Mouse (Mus musculus) brain, adult 2 months (tissue): ENCODE data around the gene Poc1b.
A peak's percentile ranks its signal among the peaks of the same experiment; 100 is the strongest.
"Not testable (repeated sequence)": the region's sequence is repeated elsewhere in the genome, so short reads cannot be mapped to it uniquely, and the experiment has no call there.

ENCODE experiments used
- DNase-seq: peaks from one replicate; pipeline ENCODE4 v3.0.0; 2011; ENCODE audit warnings: low read depth, low spot score

Poc1b gene

GRCm38 (mm10) chr10:99190798-99191197 is 84.0 kb downstream of the Poc1b start:
- DNase-seq = peak; percentile 53

- no peak for DNase-seq
These were observed 87.7 kb downstream of the Poc1b start for GRCm38 (mm10) chr10:99194451-99195055.

DNA sequence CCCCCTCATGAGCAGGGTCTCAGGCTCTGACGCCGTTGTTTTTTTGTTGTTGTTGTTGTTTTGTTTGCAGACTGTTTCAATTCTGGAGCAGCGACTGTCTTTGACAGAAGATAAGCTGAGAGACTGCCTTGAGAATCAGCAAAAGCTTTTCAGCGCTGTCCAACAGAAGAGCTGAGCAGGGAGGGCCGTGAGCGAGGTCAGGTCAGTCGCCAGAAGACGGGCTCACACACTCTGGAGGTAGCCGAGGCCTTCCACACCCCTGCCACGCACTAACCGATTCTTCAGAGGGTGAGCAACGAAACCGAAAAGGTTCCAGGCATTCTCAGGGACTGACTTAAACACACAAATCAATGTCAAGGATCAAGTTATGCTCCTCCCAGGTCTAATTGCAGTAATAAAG is 89.7 kb downstream of the Poc1b start:
- no peak for DNase-seq

DNA sequence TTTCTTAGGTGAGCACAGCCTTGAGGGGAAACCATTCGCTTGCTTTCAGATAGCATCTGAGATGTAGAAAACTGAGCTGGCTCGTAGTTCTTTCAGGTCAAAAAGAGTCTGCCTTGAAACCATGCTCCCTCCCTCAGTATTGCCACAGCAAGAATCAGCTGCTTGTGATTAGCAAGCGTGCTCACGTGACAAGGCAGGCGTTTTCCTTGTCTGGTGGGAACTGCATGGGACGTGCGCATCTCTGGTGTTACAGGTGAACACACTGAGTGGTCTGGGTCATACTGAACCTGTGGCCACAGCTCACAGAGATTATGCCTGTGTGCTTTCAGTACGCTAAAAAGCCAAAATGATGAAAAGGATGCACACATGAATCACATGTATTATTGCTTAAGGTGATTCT is 90.3 kb downstream of the Poc1b start:
- DNase-seq = no peak

GRCm38 (mm10) chr10:99197607-99198305 is 90.9 kb downstream of the Poc1b start:
- DNase-seq = no peak

- no peak for DNase-seq
These were observed 92.1 kb downstream of the Poc1b start for GRCm38 (mm10) chr10:99198946-99199345.

GRCm38 (mm10) chr10:99200944-99201343 is 94.1 kb downstream of the Poc1b start:
- DNase-seq = no peak

DNA sequence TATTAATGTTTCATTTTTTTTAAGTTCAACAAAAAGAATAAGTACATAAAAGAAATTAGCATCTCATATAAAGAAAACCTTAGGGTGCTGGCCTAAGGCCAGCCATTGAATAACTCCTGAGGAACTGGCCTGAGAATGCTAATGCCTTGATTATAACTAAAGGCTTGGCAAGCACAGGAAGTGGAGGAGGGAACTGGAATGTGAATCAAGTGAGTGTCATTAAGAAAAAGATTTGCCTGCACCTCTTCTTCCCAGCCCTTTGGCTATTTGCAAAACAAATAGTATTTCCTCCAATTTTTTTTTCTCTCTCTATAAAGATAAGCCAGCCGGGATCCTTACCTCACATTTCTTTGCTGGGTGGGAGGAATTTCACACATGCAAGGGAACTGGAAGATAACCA is 95.0 kb downstream of the Poc1b start:
- DNase-seq = no peak

DNA sequence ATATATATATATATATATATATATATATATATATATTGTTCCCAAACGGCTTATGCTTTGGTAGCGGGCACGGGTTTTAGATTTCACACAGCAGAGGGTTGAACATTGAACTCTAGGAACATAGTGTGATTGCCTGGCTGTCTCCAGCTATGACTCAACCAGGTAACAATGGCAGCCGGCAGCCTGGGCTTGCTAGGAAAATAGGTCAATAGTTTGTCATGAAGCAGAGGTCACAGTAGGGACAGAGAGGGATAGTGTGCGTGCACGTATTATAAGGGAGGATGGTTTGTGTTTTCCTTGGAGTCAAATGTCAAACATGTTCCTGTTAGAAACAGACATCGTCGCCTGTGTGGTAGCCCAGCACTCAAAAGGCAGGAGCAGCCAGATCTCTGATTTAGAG is 95.5 kb downstream of the Poc1b start:
- no peak for DNase-seq

DNA sequence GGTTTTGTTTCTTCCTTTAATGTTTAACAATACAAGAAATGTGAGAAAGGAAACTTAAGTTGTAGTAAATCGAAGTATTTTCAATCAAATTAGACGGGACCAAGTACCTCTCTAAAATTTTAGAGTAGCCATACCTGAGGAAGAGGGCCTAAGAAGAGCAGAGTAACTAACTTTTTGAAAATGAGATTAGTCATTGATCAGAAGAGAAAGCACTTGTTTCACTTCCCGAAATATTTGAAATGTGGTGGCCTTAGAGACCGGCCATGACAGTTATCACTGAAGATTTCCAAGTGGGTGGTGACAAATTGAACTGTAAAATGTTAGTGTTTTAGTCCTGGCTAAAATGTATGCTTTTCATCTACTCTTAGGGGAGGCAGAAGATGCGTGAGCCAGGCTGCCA is 96.3 kb downstream of the Poc1b start:
- no peak for DNase-seq

DNA sequence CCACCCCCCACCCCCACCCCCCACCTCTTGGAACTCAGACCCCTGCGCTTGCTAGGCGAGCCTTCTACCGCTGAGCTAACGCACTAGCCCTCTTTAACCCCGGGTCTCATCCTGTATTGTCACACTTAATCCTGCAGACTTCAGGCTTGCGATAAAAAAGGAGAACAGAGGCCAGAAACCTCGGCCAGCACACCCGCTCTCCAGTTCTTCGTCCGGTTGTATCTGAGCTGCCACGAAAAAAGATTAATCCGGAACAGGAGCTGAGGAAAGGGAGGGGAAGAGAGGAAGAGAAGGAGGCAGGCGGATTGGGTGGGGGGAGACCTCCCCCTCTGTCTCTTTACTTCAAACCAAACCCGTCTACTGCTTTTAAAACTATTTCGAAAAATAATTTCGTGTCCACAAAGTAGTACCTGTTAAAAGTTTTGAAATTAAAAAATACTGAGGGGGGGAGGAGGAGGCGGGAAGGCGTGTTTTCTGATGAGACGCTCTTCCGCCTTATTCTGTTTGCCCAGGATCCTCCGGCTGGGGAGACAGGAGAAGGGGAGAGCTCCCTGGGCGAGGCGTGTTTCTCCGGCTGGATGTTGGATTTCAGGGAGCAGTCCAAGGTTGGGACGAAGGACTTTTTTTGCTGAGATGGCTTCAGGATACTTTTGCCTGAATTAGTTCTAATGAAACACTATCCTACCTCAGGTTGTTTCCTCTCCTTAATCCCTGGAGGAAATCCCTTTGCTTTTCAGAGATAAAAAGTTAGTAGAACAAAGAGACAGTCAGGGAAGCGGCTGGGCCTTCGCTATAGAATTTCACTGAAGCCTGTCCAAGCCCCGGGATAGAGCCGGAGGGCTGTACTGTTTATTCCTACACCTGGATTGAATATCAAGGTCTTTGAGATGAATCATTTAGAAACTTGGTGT is 97.0 kb downstream of the Poc1b start:
- DNase-seq = no peak

GRCm38 (mm10) chr10:99204553-99204952 is 97.7 kb downstream of the Poc1b start:
- no peak for DNase-seq

GRCm38 (mm10) chr10:99207121-99207520 is 100.3 kb downstream of the Poc1b start:
- DNase-seq = no peak

GRCm38 (mm10) chr10:99209146-99209800 is 102.4 kb downstream of the Poc1b start:
- no peak for DNase-seq

DNA sequence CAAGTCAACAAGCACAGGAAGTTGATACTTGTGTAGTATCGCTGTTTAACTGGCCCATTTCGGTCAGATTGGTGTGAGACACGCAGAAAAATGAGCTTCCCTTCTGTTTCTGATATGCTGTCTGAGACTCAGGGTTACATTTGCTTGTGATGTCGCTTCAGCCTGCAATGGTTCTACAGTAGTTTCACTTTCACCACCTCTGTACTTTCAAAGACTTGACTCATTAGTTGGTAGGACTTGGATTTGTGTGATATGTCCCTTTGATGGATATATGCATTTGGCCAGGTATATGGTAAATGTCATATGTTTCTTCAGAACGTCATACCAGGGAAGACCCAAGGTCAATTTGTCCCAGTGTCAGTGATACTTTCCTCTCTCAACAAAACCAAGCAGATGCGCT is 104.2 kb downstream of the Poc1b start:
- no peak for DNase-seq

- no peak for DNase-seq
These were observed 104.8 kb downstream of the Poc1b start for GRCm38 (mm10) chr10:99211503-99212265.

- no peak for DNase-seq
These were observed 107.8 kb downstream of the Poc1b start for GRCm38 (mm10) chr10:99214421-99215299.

- not testable (repeated sequence) for DNase-seq
These were observed 109.7 kb downstream of the Poc1b start for GRCm38 (mm10) chr10:99216570-99216969.

GRCm38 (mm10) chr10:99221540-99221939 is 114.7 kb downstream of the Poc1b start:
- no peak for DNase-seq

- DNase-seq = peak; percentile 67
These were observed 115.9 kb downstream of the Poc1b start for GRCm38 (mm10) chr10:99222726-99223125.
